Comparison of ENCODE assay signal across 11 mouse cellular contexts in the genomic region with DNA sequence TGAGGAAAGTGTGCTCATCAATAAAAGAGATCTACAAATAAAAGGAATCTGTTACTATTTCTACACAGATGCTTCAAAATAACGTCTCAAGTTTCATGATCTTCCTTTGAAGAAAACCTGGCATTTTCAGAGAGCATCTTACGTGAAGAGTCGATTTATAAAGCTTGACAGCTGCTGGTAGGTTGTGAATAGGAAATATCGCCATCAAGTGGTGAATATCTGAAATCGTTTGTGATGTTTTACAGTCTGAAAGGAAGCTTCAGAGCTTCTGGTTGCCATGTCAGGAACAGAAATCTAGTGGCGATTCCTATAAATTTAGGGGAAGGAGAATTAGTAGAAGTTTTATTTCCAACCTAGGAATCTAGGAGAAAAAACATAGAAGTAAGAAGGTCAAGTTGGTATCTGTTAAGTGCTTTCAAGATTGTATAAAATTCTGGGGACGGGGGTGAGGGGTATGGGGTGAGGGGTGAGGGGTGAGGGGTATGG. TPM values are rescaled to one million over a fixed set of nuclear protein-coding genes. Genes with fewer than 3 reads are reported as not detected.
A peak's percentile ranks its signal among the peaks of the same experiment; 100 is the strongest.
DNase-seq lines count a peak whose midpoint lies in the region; ATAC-seq lines count a peak whose summit lies in the region.
"Had no signal": no experiment of that assay in that cellular context is flagged by ENCODE, and none has a peak within 500 bp of the region (broad histone marks: within the 10 kb centered on the region; RNA-seq: fewer than 3 reads in every experiment).

A gene (minus strand): TSS at position 436 of the 486 bp plus-strand sequence.

- H3K4me2 ChIP-seq in lung, embryonic 16.5 days (ENCODE audit: low read depth, low read length): no peak within 1 kb of the TSS

- no peaks in the 10 kb centered on the region for H3K27me3 ChIP-seq in lung, embryonic 16.5 days (ENCODE audit: control insufficient read depth, insufficient read depth, low read depth, low read length)

- DNase-seq in frontal cortex, postnatal 10 days (ENCODE audit: low spot score in 2 of 2): no peak
- DNase-seq in lung, postnatal 10 days: no peak
- peak; percentile 20 for DNase-seq in adipocyte (ENCODE audit: low spot score)
- DNase-seq in retina, postnatal 1 day: peak; percentile 7
- DNase-seq in ovary, adult 18-20 months (ENCODE audit: low spot score): no peak

- ATAC-seq in frontal cortex, adult (ENCODE audit: low TSS enrichment): peak; percentile 82
- no peak for ATAC-seq in lung, embryonic 16.5 days (ENCODE audit: low read depth)
- no peak for ATAC-seq in monocyte, adult 5-6 weeks (replicated peaks; ENCODE audit: insufficient number of reproducible peaks, low FRiP score, low TSS enrichment, poor library complexity, severe bottlenecking)
- ATAC-seq: inflammation-experienced regulatory T-cells, adult 6 months had no signal

- H3K9me3 ChIP-seq in lung, embryonic 16.5 days (ENCODE audit: control insufficient read depth, low read length): no peaks in the 10 kb centered on the region

- no peak within 1 kb of the TSS for H3K4me3 ChIP-seq in lung, embryonic 16.5 days (ENCODE audit: low read length)
- H3K4me3 ChIP-seq: erythroblast, embryonic 14.5 days had no signal

- peak within 1 kb of the TSS; percentile 52 for H3K27ac ChIP-seq in lung, embryonic 16.5 days (ENCODE audit: low read length)

- WGBS in lung, embryonic 16.5 days: 32% methylated on average over 7 of the region's 7 CpGs

- H3K9ac ChIP-seq in lung, embryonic 16.5 days (ENCODE audit: low read length): no peak within 1 kb of the TSS

- no peaks in the 10 kb centered on the region for H3K4me1 ChIP-seq in lung, embryonic 16.5 days (replicated peaks; ENCODE audit: control insufficient read depth, insufficient read depth, low read length)

- no peaks in the 10 kb centered on the region for H3K36me3 ChIP-seq in lung, embryonic 16.5 days (ENCODE audit: control insufficient read depth, insufficient read depth, low read length)

RNA-seq across cellular contexts. Expression of the gene that starts here (rescaled TPM):
- polyA plus RNA-seq in lung, embryonic 16.5 days (2015; fragmentation: Nextera tagmentation; extraction: Ambion mirVana): 0.75 and 0.93 TPM in 2 replicates
- total RNA-seq in monocyte, adult 5-6 weeks (2017): not detected in 3 replicates
- polyA plus RNA-seq: erythroblast, embryonic 14.5 days; inflammation-experienced regulatory T-cells, adult 6 months; liver, embryonic 16.5 days had no signal

Comparison
In these comparisons a context has a peak if more than half of its experiments do, and no peak if none do; other contexts are left out.
1. DNase-seq: peak in adipocyte (single experiment) and retina, postnatal 1 day (single experiment); none in frontal cortex, postnatal 10 days (0 of 2), lung, postnatal 10 days (single experiment) and ovary, adult 18-20 months (single experiment).